Mouse (Mus musculus) urinary bladder, postnatal 4 days (tissue): Measurements from ENCODE around the gene Teddm1a.
"Not testable (repeated sequence)": the region's sequence is repeated elsewhere in the genome, so short reads cannot be mapped to it uniquely, and the experiment has no call there.

ENCODE experiments used
- DNase-seq, 2 experiments: peaks; one replicate each; pipeline ENCODE4 v3.0.0; 2021 to 2022; ENCODE audit warnings: low spot score in 2 of 2

The Teddm1a gene

DNA sequence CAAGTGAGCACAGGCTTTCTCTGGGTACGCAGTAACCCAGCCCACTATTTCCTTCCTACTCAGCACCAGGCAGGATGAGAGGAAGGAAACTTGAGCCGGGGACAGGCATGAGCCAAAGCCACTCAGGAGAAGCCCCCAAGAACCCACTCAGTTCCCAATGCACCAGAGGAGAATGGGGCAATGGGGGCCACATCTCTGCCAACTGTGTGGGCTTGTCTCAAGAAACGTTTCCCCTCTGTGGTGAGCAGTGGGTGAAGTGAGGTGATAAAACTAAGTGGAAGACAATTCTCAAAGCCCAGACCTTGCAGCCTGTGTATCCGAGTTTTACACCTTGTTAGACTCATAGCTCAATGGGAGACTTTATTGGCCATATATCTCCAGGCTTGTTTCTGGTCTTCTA, at the start of gene Teddm1a:
Teddm1a (plus strand) TSS at position 301 of the 400 bp plus-strand sequence.
- no peak for DNase-seq

- DNase-seq: no peak
These were observed 49.3 kb upstream of the Teddm1a start for GRCm38 (mm10) chr1:153842121-153842740.

DNA sequence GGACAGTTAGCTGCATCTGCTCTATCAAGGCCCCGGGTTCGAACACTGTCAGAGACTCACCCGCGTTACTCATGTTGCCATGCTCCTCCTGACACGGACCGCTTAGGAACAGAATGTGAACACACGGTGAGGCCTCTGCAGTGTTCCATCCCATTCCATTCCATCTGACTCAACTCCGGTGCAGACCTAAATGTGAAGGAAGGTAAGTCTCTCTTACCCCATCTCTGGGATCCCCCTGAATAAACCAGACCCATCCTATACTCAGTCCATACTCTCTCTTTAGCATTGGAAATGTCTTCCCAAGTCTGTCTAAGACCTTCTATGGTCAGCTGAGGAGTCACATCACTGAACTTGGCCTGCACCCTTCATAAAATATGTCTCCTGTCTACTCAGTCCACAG, 47.5 kb upstream of the Teddm1a start, which contains the start of gene Rgsl1:
Rgsl1 (minus strand) TSS at position 101 of the 400 bp plus-strand sequence.
- no peak for DNase-seq

- no peak for DNase-seq
These were observed 45.1 kb upstream of the Teddm1a start for GRCm38 (mm10) chr1:153846420-153846819.

DNA sequence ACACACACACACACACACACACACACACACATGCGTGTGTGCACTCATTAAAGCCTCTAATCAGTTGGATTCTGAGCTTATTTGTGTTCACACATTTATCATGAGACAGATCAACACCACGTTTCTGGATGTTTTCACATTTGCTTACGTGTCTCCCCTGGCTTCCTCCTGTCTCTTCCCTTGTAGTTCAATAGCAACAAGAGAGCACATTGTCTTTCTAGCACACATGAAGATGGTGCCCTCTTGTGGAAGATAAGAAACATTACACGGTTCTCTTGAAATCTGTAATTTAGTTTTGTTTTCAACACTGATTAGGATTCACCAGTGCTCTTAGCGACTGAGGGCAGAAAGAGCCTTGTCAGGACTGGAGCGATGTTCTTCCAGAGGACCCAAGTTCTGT, 44.7 kb upstream of the Teddm1a start:
- no peak for DNase-seq

DNA sequence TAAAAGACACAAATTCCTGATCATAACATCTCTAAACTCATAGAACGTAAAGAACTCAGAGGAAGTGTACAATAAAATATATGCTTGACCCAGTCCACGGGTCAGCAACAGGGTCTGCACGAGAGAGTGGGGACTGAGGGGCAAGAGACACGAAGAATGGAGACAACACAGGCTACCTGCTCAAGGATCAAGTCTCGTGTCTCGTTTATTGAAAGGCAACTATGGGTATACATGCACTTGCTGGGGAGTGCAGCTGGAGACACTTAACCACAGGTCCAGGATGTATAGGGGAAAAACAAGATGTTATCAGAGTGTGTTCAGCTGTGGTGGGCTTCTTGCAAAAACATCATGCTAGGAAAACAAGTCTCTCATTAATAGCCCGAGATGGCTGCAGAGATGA, 38.8 kb upstream of the Teddm1a start:
- not testable (repeated sequence) for DNase-seq

DNA sequence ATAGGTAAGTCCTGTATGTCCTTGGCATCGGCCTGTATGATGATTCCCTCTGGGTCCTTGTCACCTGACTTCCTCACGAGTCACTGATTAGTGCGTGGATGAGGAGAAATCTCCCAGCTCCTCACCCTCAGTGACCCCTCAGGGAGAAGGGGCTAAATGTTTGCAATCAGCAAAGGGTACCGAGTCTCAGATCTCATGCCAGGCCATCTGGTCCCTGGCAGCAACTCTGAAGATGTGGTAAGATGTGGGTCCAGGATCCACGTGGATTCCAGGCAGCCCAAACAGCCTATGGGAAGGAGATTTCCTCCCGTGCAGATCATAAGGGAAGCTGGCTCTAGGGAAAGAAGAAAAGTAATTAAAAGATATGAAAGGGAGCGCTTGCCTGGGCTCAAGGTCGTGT, 35.6 kb upstream of the Teddm1a start:
- no peak for DNase-seq

DNA sequence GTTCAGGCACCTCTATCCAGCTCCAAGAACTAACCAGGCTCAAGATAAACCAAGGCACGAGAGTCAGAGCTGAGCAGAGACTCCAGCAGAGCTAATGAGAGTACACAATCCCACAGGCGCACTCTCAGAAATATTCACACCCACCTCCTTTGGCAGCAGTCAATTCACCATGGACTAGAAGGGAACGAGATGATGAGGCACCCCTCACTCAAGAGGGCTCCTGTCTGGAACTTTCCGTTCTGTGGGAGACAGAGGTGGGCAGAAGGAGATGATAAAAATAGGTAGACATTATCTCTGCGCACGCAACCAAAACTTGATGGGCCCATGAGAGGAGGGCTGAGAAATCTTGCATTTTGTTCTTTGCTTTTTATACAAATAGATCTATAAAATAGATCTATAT, 17.5 kb upstream of the Teddm1a start, which contains the start of gene Teddm1b:
Teddm1b (plus strand) TSS at position 301 of the 400 bp plus-strand sequence.
- DNase-seq: no peak

DNA sequence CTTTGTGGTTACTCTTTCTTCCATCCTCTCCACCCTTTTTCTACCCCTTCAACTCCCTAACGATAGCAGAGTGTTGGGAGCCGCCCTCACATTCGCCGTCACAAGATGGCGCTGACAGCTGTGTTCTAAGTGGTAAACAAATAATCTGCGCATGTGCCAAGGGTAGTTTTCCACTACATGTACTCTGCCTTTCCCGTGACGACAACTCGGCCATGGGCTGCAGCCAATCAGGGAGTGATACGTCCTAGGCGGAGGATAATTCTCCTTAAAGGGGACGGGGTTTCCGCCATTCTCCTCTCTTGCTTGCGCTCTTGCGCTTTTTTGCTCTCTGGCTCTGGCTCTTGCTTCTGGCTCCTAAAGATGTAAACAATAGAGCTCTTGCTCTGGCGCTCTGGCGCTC, 11.2 kb upstream of the Teddm1a start:
- not testable (repeated sequence) for DNase-seq

DNA sequence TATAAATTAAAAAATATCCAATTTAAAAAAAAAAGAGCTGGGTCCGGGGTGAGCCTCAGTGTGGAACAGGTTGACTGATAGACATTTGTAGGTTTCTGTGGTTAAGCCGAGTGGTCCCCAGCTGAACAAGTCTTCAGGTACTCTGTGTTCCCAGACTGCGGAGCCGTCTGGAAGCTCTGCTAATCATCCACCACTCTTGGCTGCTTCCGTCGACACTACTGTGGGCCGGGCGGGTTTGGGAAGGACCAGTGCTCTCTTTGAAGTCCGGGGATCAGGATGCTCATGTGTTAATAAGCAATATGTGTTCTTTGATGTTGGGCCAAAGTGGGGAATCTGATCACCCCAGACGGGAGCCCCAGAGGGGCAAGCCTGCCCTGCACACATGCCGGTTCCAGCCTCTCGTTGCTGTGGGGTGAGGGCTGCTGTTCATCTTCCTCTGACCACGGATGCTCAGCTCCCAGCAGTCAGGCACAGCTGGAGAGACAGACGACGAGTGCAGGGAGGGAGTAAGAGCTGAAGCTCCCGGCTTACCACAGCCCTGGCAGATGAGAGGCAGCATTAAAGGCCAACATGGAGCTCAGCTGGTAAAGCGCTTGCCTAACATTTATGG, 5.4 kb upstream of the Teddm1a start:
- no peak for DNase-seq

GRCm38 (mm10) chr1:153890121-153890520, 1.4 kb upstream of the Teddm1a start:
- no peak for DNase-seq

DNA sequence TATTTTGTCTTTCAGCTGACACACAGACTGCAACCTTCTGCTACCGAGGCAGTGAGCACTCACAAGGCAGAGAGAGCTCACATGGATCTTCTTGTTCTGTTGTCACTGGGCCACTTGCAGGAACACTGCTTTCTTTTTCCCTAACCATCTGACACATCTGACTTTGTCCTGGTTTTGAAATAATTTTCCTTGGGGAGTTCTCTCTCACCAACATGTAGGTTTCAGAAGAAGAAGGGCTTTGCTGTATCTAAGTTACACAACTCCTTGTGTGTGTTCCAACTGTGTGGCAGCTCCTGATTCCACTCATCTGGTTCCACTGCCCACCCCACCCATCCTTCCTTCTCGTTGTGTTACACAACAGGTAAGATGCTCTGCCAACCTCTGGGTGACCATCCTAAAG, 2.2 kb downstream of the Teddm1a start:
- DNase-seq: no peak

- DNase-seq: no peak
These were observed 2.8 kb downstream of the Teddm1a start for GRCm38 (mm10) chr1:153894201-153894893.

GRCm38 (mm10) chr1:153894979-153895378, 3.4 kb downstream of the Teddm1a start:
- DNase-seq: peak; percentile 59 to 72

DNA sequence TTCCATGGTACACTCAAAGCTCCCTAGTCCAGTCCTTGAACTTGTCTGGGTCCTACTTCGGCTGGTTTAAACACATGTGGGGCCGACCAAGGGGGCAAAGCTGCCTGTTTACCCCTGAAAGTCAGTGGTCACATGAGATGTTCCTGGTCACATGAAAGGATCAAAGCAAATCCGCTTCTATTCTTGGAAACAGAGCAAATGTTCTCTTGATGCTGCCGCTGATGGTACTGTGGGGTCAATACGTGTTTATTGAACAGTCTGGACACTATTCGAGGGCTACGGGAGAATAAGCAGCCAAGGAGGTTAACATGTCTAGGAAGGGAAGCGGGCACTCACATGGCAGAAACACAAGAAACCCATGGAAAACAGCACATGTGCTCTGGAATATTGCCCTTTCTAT, 5.7 kb downstream of the Teddm1a start:
- DNase-seq: no peak

GRCm38 (mm10) chr1:153898989-153899730, 7.6 kb downstream of the Teddm1a start:
- DNase-seq: no peak

DNA sequence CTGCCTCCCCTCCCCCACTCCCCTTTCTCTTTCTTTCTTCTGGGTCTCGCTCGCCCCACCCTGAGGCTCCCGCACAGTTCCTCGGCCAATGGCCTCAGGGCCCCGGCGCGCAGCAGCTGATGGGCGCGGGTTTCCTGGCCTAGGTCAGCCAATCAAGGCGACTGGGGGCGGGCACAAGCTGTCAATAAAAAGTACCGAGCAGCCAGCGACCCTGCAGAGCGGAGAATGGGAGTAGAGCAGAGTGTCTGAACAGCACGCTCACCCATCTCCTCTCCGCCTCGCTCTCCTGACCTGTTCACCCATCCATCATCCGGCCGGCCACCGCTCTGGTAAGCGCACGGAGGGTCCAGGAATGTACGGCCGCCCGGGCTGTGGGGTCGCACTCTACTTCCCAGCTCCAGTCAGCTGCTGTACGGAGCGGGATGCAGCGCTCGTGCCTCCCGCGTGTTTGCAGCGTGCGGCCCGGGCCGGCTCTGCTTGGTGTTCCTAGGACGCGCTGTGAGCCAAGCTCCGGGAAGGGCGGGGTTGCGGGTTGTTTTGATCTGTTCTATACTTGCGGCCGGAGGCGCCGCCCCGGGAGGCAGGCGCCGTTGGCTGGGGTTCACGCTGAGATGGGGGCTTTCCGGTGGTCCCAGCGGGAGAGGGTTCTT, 8.3 kb downstream of the Teddm1a start, which contains the start of the genes Glul and Teddm2:
Glul (plus strand) TSS at position 214 of the 650 bp plus-strand sequence.
Teddm2 (minus strand) TSS at position 498 of the 650 bp plus-strand sequence.
- peak; percentile 96 to 97 for DNase-seq

- no peak for DNase-seq
These were observed 8.8 kb downstream of the Teddm1a start for GRCm38 (mm10) chr1:153900381-153900780.

DNA sequence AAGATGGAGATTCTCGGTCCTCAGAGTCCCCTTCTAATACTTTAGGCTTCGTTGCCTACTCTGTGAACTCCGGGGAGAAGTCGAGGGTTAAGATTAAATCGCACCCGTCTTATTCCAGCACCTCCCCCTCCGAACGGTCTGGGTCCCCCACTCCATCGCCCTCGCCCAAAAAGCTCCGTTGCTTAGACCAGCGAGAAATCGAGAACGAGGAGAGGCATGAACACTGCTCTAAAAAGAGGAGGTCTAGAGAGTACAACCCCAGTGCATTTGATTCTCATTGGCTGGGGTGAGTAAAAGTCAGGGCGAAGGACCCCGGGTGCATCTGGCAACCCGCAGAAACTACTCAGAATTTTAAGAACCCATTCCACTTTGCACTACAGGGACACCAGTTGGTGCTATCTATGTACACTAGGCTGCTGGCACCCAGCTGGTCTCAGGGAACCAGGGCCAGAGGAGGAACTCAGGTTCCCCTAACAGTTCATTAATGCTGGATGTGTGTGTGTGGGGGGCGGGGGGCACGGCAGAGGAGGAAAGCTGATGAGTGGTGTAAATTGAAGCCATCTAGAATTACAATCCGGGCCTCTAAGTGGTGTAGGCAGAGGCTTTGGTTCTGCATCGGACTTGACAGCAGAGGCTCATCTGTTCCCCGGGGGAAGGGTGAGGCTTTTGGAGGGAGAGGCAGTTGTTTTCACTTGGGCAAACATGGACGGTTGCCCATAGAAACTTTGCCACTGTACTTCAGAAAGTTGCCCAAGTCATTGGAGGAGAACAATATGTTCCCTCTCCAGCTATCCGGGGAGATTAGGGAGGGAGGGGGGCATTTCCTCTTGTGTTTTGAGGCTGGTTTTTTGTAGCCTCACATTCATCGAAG, 9.6 kb downstream of the Teddm1a start:
- no peak for DNase-seq

GRCm38 (mm10) chr1:153903006-153903405, 11.5 kb downstream of the Teddm1a start:
- no peak for DNase-seq
